Comparison of ENCODE assay signal across 12 mouse cellular contexts in the genomic region with DNA sequence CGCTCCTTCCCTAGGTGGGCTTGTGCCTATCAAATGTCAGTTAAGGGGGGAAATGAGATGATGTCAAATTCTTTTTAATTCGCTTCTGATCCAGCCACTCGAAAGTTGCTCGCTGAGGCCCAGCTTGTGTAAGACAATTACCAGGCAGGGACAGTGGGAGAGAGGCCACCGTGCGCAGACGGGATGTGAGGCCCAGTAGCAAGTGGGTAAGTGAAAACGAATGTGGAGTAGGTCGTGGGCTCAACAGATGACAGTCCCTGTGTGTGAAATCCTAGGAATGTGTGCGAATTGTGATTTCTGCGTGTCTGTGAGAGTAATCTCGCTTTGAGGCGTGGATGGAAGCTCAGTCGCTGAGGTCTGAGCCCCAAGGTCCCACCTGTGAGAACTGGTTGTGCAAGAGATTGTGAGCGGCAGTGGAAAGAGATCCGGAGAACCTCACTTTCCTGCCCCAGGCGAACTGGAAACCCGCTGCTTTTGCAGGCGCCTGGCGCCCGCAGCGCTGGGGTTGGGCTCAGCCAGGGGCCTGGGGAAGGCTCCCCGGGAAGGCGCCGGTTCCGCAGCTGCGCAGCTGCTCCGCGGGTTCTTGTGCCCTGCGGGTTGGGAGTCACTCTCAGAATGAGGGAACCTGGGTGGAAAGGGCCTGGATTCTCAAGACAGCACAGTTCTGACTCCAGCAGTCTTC. TPM values are rescaled to one million over a fixed set of nuclear protein-coding genes. Genes with fewer than 3 reads are reported as not detected.
DNase-seq lines count a peak whose midpoint lies in the region; ATAC-seq lines count a peak whose summit lies in the region.
"Had no signal": no experiment of that assay in that cellular context is flagged by ENCODE, and none has a peak within 500 bp of the region (broad histone marks: within the 10 kb centered on the region; RNA-seq: fewer than 3 reads in every experiment).

No protein-coding gene starts in this region.

- H3K4me3 ChIP-seq in forebrain, embryonic 13.5 days: no peak overlapping the region
- no peak overlapping the region for H3K4me3 ChIP-seq in forebrain, embryonic 12.5 days (replicated peaks)
- 0 out of 2 replicates have a peak overlapping the region, but pooled peaks have one; percentile 8 for H3K4me3 ChIP-seq in kidney, embryonic 14.5 days (ENCODE audit: low read length)
- no peak overlapping the region for H3K4me3 ChIP-seq in embryonic facial prominence, embryonic 11.5 days (ENCODE audit: low read depth, low read length)
- H3K4me3 ChIP-seq in limb, embryonic 11.5 days (ENCODE audit: low read depth, low read length): no peak overlapping the region

- H3K9me3 ChIP-seq in forebrain, embryonic 13.5 days (replicated peaks): no peaks in the 10 kb centered on the region
- no peaks in the 10 kb centered on the region for H3K9me3 ChIP-seq in forebrain, embryonic 12.5 days
- H3K9me3 ChIP-seq in kidney, embryonic 14.5 days (ENCODE audit: control insufficient read depth, low read length): no peaks in the 10 kb centered on the region
- no peaks in the 10 kb centered on the region for H3K9me3 ChIP-seq in embryonic facial prominence, embryonic 11.5 days (replicated peaks; ENCODE audit: control insufficient read depth, low read length)
- H3K9me3 ChIP-seq in limb, embryonic 11.5 days (ENCODE audit: control insufficient read depth, low read length): no peaks in the 10 kb centered on the region

- peaks cover 13% of the 10 kb centered on the region; the same call in 1 of the 2 replicates for H3K4me1 ChIP-seq in forebrain, embryonic 13.5 days
- H3K4me1 ChIP-seq in forebrain, embryonic 12.5 days: peaks cover 19% of the 10 kb centered on the region
- H3K4me1 ChIP-seq in kidney, embryonic 14.5 days (ENCODE audit: control insufficient read depth, insufficient read depth, low read length): peaks cover 8% of the 10 kb centered on the region
- H3K4me1 ChIP-seq in embryonic facial prominence, embryonic 11.5 days (ENCODE audit: control insufficient read depth, insufficient read depth, low read length): peaks cover 3% of the 10 kb centered on the region; the same call in 1 of the 2 replicates
- H3K4me1 ChIP-seq in limb, embryonic 11.5 days (ENCODE audit: control insufficient read depth, insufficient read depth, low read length): peaks cover 34% of the 10 kb centered on the region

- no peak overlapping the region for H3K4me2 ChIP-seq in forebrain, embryonic 13.5 days
- H3K4me2 ChIP-seq in forebrain, embryonic 12.5 days: no peak overlapping the region
- H3K4me2 ChIP-seq in kidney, embryonic 14.5 days (replicated peaks; ENCODE audit: low read depth, low read length): no peak overlapping the region; the same call in 1 of the 2 replicates
- no peak overlapping the region for H3K4me2 ChIP-seq in embryonic facial prominence, embryonic 11.5 days (ENCODE audit: low read depth, low read length)
- H3K4me2 ChIP-seq in limb, embryonic 11.5 days (ENCODE audit: low read depth, severe bottlenecking): peak overlapping the region; percentile 27; the same call in 1 of the 2 replicates

- DNase-seq in kidney, postnatal 36 days: no peak
- peak; percentile 60 for DNase-seq in embryonic facial prominence, embryonic 11.5 days (ENCODE audit: low spot score)
- DNase-seq in limb, embryonic 11.5 days (ENCODE audit: low spot score): peak; percentile 62
- DNase-seq in thymus, postnatal 14 days: no peak
- DNase-seq in spleen, postnatal 36 days (ENCODE audit: low spot score in 2 of 2): no peak
- DNase-seq: B cell, adult 2 months; heart, postnatal 36 days had no signal

- WGBS in forebrain, embryonic 13.5 days: under 1% methylated on average over 30 of the region's 30 CpGs
- WGBS in forebrain, embryonic 12.5 days: 1% methylated on average over 30 of the region's 30 CpGs
- WGBS in kidney, embryonic 14.5 days: 3% methylated on average over 30 of the region's 30 CpGs
- 1% methylated on average over 30 of the region's 30 CpGs for WGBS in embryonic facial prominence, embryonic 11.5 days
- WGBS in limb, embryonic 11.5 days: 3% methylated on average over 30 of the region's 30 CpGs

- H3K9ac ChIP-seq in forebrain, embryonic 13.5 days: 0 out of 2 replicates have a peak overlapping the region, but pooled peaks have one; percentile 26
- H3K9ac ChIP-seq in forebrain, embryonic 12.5 days: no peak overlapping the region
- H3K9ac ChIP-seq in kidney, embryonic 14.5 days (ENCODE audit: low read depth, low read length): no peak overlapping the region
- no peak overlapping the region for H3K9ac ChIP-seq in embryonic facial prominence, embryonic 11.5 days (replicated peaks; ENCODE audit: low read length)
- H3K9ac ChIP-seq in limb, embryonic 11.5 days (ENCODE audit: low read length): no peak overlapping the region
- H3K9ac ChIP-seq: liver, embryonic 14.5 days had no signal

- peaks cover 98% of the 10 kb centered on the region for H3K27me3 ChIP-seq in forebrain, embryonic 13.5 days
- peaks cover 98% of the 10 kb centered on the region for H3K27me3 ChIP-seq in forebrain, embryonic 12.5 days
- peaks cover 93% of the 10 kb centered on the region for H3K27me3 ChIP-seq in kidney, embryonic 14.5 days (ENCODE audit: control insufficient read depth, insufficient read depth, low read length)
- peaks cover 82% of the 10 kb centered on the region for H3K27me3 ChIP-seq in embryonic facial prominence, embryonic 11.5 days (ENCODE audit: control insufficient read depth, insufficient read depth, low read length)
- peaks cover 89% of the 10 kb centered on the region for H3K27me3 ChIP-seq in limb, embryonic 11.5 days (ENCODE audit: control insufficient read depth, insufficient read depth, low read length)

- no peaks in the 10 kb centered on the region for H3K36me3 ChIP-seq in forebrain, embryonic 13.5 days (ENCODE audit: poor library complexity, severe bottlenecking)
- no peaks in the 10 kb centered on the region for H3K36me3 ChIP-seq in forebrain, embryonic 12.5 days (replicated peaks)
- H3K36me3 ChIP-seq in kidney, embryonic 14.5 days (ENCODE audit: control insufficient read depth, insufficient read depth, low read length): no peaks in the 10 kb centered on the region
- H3K36me3 ChIP-seq in embryonic facial prominence, embryonic 11.5 days (replicated peaks; ENCODE audit: control insufficient read depth, insufficient read depth, low read depth, low read length): no peaks in the 10 kb centered on the region
- no peaks in the 10 kb centered on the region for H3K36me3 ChIP-seq in limb, embryonic 11.5 days (ENCODE audit: control insufficient read depth, insufficient read depth, low read length)

- no peak overlapping the region for H3K27ac ChIP-seq in forebrain, embryonic 13.5 days
- no peak overlapping the region for H3K27ac ChIP-seq in forebrain, embryonic 12.5 days
- H3K27ac ChIP-seq in kidney, embryonic 14.5 days (ENCODE audit: low read depth, low read length): no peak overlapping the region
- no peak overlapping the region for H3K27ac ChIP-seq in embryonic facial prominence, embryonic 11.5 days (replicated peaks; ENCODE audit: low read depth, low read length)
- H3K27ac ChIP-seq in limb, embryonic 11.5 days (replicated peaks; ENCODE audit: low read depth, low read length): no peak overlapping the region
- H3K27ac ChIP-seq: kidney, postnatal 0 days; liver, embryonic 14.5 days had no signal

- no peak for ATAC-seq in forebrain, embryonic 13.5 days
- ATAC-seq in forebrain, embryonic 12.5 days (ENCODE audit: low FRiP score): no peak
- no peak for ATAC-seq in kidney, embryonic 14.5 days (ENCODE audit: low FRiP score, low TSS enrichment)
- ATAC-seq in embryonic facial prominence, embryonic 11.5 days (replicated peaks; ENCODE audit: insufficient number of reproducible peaks, low FRiP score, low TSS enrichment, low read depth): no peak
- ATAC-seq in limb, embryonic 11.5 days (ENCODE audit: insufficient number of reproducible peaks, low FRiP score, low TSS enrichment, low read depth): no peak

RNA-seq across cellular contexts. Expression of a gene that starts 0.8 kb away (rescaled TPM):
- polyA plus RNA-seq in forebrain, embryonic 13.5 days (2015; fragmentation: Nextera tagmentation; extraction: Ambion mirVana): not detected in 2 replicates
- polyA plus RNA-seq in forebrain, embryonic 12.5 days (2016; fragmentation: Nextera tagmentation; extraction: Ambion mirVana): not detected in 2 replicates
- not detected in 2 replicates for polyA plus RNA-seq in kidney, embryonic 14.5 days (2014; fragmentation: Nextera tagmentation; extraction: Ambion mirVana)
- polyA plus RNA-seq in embryonic facial prominence, embryonic 11.5 days (2014; fragmentation: Nextera tagmentation; extraction: Ambion mirVana): 8.2 and 11.9 TPM in 2 replicates
- polyA plus RNA-seq in limb, embryonic 11.5 days (2014; fragmentation: Nextera tagmentation; extraction: Ambion mirVana): 2.6 and 3.0 TPM in 2 replicates

RNA-seq across cellular contexts. Expression of a gene that starts 32.0 kb away (rescaled TPM):
- polyA plus RNA-seq in forebrain, embryonic 13.5 days (2015; fragmentation: Nextera tagmentation; extraction: Ambion mirVana): 6.8 and 7.4 TPM in 2 replicates
- 12.5 and 15.0 TPM in 2 replicates for polyA plus RNA-seq in forebrain, embryonic 12.5 days (2016; fragmentation: Nextera tagmentation; extraction: Ambion mirVana)
- 15.0 and 19.0 TPM in 2 replicates for polyA plus RNA-seq in kidney, embryonic 14.5 days (2014; fragmentation: Nextera tagmentation; extraction: Ambion mirVana)
- 15.0 and 16.2 TPM in 2 replicates for polyA plus RNA-seq in embryonic facial prominence, embryonic 11.5 days (2014; fragmentation: Nextera tagmentation; extraction: Ambion mirVana)
- 14.1 and 15.2 TPM in 2 replicates for polyA plus RNA-seq in limb, embryonic 11.5 days (2014; fragmentation: Nextera tagmentation; extraction: Ambion mirVana)

Comparison
In these comparisons a context has a peak if more than half of its experiments do, and no peak if none do; other contexts are left out.
1. DNase-seq: peak in embryonic facial prominence, embryonic 11.5 days (single experiment) and limb, embryonic 11.5 days (single experiment); none in kidney, postnatal 36 days (0 of 2), thymus, postnatal 14 days (single experiment) and spleen, postnatal 36 days (0 of 2).